Mouse (Mus musculus): ENCODE data around the gene Galnt2. TPM values are rescaled to one million over a fixed set of nuclear protein-coding genes. Genes with fewer than 3 reads are reported as not detected.

Galnt2 gene
- polyA plus RNA-seq, 1 experiment from 2014 or later, result 34.8 TPM

DNA sequence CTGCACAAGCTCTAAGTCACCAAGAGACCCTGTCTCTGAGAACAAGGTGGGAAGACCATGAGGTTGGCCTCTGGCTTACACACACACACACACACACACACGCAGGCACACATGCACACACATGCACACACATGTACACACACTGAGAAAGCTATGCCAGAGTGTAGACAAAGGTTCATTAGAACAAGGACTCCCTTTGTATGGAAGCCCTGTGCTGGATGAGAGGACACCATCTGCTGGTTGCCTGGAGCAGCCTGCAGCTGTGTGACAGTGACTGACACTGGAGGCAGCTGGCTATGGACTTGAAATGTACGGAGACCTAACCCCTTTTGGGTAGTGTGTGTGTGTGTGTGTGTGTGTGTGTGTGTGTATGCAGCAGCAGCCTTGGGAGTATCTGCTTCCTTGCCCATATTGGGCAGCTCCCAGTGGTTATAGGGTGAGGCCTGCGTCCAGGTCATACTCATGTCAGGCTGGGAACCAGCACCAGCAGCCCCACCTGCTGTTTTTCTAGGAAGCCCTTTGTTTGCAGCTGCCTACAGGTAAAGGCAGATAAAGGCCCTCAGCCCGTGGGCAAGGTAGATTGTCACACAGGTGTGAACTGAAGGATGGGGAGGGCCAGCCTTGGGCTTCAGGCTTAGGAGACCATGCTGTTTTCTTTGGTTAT lies 55.4 kb downstream of the Galnt2 start:
- Histone ChIP-seq H3K9me3 (no peaks in the 10 kb centered on the region), H3K4me3 (no peak overlapping the region), H3K36me3 (replicated peaks) (no peaks in the 10 kb centered on the region; the same call in 1 of the 2 replicates), H3K4me1 (peaks cover 68% of the 10 kb centered on the region), H3K27ac (replicated peaks) (peak overlapping the region; percentile 87), H3K27me3 (replicated peaks; ENCODE audit: low read depth, poor library complexity, severe bottlenecking) (no peaks in the 10 kb centered on the region)
- peak; percentile 58 for DNase-seq (ENCODE audit: low spot score)
- WGBS, result 54% methylated on average over 4 of the region's 4 CpGs

DNA sequence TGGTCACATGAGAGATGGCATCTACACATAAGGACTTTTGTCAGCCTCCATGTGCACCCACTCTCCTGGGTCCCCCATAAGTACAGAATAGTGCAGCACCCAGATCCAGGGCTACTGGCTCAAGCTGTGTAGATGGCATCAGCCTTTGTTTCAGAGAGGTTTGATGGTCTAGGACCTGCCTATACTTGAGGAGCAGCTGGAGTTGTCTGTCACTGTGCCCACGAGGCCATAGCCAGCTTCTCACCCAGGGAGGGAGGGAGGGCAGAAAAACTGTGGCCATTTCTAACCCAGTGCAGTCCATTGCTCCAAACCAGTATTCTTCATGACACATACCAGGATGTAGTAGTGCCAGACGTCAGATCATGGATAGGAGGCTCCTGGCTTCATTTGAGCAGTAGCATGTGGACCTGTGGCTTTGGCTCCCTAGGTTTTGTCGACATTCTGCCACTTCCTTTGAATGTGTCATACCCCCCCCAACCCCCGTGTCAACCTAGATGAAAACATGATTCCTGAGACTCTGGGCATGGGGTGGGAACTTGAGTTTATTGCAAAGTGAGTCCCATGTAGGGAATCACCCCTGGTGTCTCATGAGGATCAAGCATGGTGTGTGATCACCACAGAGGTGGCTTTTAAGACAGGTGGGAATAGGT lies 57.1 kb downstream of the Galnt2 start:
- Histone ChIP-seq H3K27me3 (replicated peaks; ENCODE audit: low read depth, poor library complexity, severe bottlenecking) (no peaks in the 10 kb centered on the region), H3K36me3 (replicated peaks) (no peaks in the 10 kb centered on the region; the same call in 1 of the 2 replicates), H3K4me3 (no peak overlapping the region), H3K9me3 (no peaks in the 10 kb centered on the region), H3K27ac (replicated peaks) (0 out of 2 replicates have a peak overlapping the region, but pooled peaks have one; percentile 24), H3K4me1 (peaks cover 58% of the 10 kb centered on the region)
- WGBS, result 84% methylated on average over 4 of the region's 4 CpGs
- DNase-seq (ENCODE audit: low spot score), result no peak

DNA sequence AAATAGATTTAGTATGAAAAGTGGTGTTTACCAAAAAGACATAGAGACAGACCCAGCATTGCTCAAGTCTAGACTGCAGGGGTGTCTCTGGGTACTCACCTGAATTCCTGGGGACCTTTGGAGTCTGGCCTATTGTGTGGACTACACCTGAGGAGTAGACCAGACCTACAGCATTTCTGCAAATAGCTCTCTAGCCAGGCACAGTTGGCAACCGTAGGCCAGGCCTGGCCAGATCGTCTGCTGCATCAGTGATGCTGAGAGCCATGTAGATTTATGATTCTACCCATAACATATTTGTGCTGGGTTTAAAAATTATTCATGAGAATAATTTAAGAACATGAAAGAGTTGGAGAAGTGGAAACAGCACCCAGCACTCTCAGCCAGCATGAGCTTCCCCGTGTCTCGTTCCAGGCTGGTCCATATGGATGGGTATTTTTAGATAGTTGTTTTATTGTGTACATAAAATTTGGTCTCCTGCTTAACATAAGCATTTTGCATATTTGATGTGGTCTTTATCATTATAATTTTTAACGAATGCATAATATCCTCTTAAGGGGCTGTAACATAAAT lies 58.4 kb downstream of the Galnt2 start:
- DNase-seq (ENCODE audit: low spot score), result no peak
- H3K36me3 ChIP-seq (replicated peaks), result no peaks in the 10 kb centered on the region; the same call in 1 of the 2 replicates
- H3K27me3 ChIP-seq (replicated peaks; ENCODE audit: low read depth, poor library complexity, severe bottlenecking), result no peaks in the 10 kb centered on the region
- no peak overlapping the region for H3K27ac ChIP-seq (replicated peaks)
- H3K9me3 ChIP-seq, result no peaks in the 10 kb centered on the region
- WGBS, result 95% methylated on average over 5 of the region's 5 CpGs
- H3K4me3 ChIP-seq, result no peak overlapping the region
- peaks cover 58% of the 10 kb centered on the region for H3K4me1 ChIP-seq

DNA sequence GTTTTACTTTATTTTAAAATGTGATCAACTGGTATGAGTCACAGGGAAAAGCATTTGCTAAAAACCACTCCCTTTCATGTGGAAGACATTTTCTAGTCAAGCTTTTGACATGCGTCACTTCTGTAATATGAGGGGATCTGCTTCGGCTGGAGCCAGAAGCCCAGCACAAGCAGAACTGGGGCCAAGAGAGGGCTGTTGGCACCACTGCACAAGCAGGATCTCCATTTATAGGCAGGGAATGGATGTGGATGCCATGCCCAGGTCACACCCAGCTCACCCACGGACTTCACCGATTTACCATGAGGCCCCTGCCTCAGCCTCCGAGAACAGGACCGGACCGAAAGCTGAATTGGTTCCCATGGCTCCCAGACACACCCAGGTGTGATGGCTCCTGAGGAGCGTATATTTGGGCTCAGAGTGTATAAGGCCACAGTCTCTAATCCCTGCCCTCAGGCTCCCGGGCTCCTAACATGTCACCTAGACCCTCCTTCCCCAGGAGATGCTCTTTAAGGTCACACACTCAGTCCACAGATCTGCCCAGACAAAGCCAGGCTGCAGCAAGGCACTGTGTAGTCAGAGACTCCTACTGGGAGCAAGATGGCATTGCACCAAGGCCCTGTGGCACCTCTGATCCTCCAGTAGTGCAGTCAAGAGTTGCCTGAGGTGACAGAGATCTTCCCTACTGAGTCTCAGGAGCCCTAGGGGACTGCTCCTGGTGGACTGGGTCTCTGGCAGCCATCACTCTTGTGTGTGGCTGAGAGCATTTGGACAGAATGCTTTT lies 59.9 kb downstream of the Galnt2 start:
- 89% methylated on average over 9 of the region's 9 CpGs for WGBS

DNA sequence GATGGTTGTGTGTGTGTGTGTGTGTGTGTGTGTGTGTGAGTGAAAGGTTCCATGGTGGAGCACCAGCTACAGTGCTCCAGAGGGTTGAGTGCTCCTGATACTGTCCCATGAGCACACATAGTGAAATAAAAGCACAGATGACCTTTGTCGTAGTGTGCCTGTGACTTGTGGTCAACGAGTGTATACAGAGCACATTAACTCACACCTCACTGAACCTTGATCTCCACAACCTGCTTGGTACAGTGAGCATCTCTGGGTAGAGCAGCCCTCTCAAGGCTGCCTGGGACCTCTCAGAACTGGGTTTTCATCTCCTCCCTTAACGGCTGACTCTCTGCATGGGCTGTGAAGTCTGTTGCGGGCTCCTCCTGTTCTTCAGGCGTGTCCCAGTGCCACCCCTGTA lies 60.5 kb downstream of the Galnt2 start:
- H3K4me1 ChIP-seq, result peaks cover 42% of the 10 kb centered on the region
- no peaks in the 10 kb centered on the region for H3K27me3 ChIP-seq (replicated peaks; ENCODE audit: low read depth, poor library complexity, severe bottlenecking)
- DNase-seq (ENCODE audit: low spot score), result no peak
- peaks cover 18% of the 10 kb centered on the region for H3K36me3 ChIP-seq (replicated peaks)
- WGBS, result 94% methylated on average over 5 of the region's 5 CpGs
- H3K27ac ChIP-seq (replicated peaks), result 0 out of 2 replicates have a peak overlapping the region, but pooled peaks have one; percentile 30
- no peak overlapping the region for H3K4me3 ChIP-seq
- no peaks in the 10 kb centered on the region for H3K9me3 ChIP-seq

More for the DNA sequence above, 59.9 kb downstream of the Galnt2 start:
- H3K27me3 ChIP-seq (replicated peaks; ENCODE audit: low read depth, poor library complexity, severe bottlenecking), result no peaks in the 10 kb centered on the region
- peak overlapping the region; percentile 30; the same call in 1 of the 2 replicates for H3K27ac ChIP-seq (replicated peaks)
- no peak for DNase-seq (ENCODE audit: low spot score)
- H3K4me1 ChIP-seq, result peaks cover 48% of the 10 kb centered on the region
- no peaks in the 10 kb centered on the region for H3K9me3 ChIP-seq
- no peak overlapping the region for H3K4me3 ChIP-seq
- H3K36me3 ChIP-seq (replicated peaks), result peaks cover 12% of the 10 kb centered on the region; the same call in 1 of the 2 replicates

- Histone ChIP-seq H3K9me3 (no peaks in the 10 kb centered on the region), H3K36me3 (replicated peaks) (peaks cover 27% of the 10 kb centered on the region), H3K4me1 (peaks cover 31% of the 10 kb centered on the region), H3K4me3 (no peak overlapping the region), H3K27me3 (replicated peaks; ENCODE audit: low read depth, poor library complexity, severe bottlenecking) (no peaks in the 10 kb centered on the region), H3K27ac (replicated peaks) (no peak overlapping the region; the same call in 1 of the 2 replicates)
- DNase-seq (ENCODE audit: low spot score), result no peak
- 91% methylated on average over 9 of the region's 9 CpGs for WGBS
Measured at GRCm38 (mm10) chr8:124292965-124293364, 61.8 kb downstream of the Galnt2 start.

GRCm38 (mm10) chr8:124294425-124294824 lies 63.2 kb downstream of the Galnt2 start:
- Histone ChIP-seq H3K27ac (replicated peaks) (0 out of 2 replicates have a peak overlapping the region, but pooled peaks have one; percentile 54), H3K4me3 (no peak overlapping the region), H3K27me3 (replicated peaks; ENCODE audit: low read depth, poor library complexity, severe bottlenecking) (no peaks in the 10 kb centered on the region), H3K36me3 (replicated peaks) (peaks cover 29% of the 10 kb centered on the region), H3K9me3 (no peaks in the 10 kb centered on the region), H3K4me1 (peaks cover 31% of the 10 kb centered on the region)
- WGBS, result 83% methylated on average over 6 of the region's 6 CpGs
- no peak for DNase-seq (ENCODE audit: low spot score)

- Histone ChIP-seq H3K4me3 (no peak overlapping the region), H3K27me3 (replicated peaks; ENCODE audit: low read depth, poor library complexity, severe bottlenecking) (no peaks in the 10 kb centered on the region), H3K9me3 (no peaks in the 10 kb centered on the region), H3K27ac (replicated peaks) (0 out of 2 replicates have a peak overlapping the region, but pooled peaks have one; percentile 54), H3K36me3 (replicated peaks) (peaks cover 29% of the 10 kb centered on the region), H3K4me1 (peaks cover 31% of the 10 kb centered on the region)
- 84% methylated on average over 10 of the region's 10 CpGs for WGBS
- no peak for DNase-seq (ENCODE audit: low spot score)
Measured at GRCm38 (mm10) chr8:124294900-124295299, 63.7 kb downstream of the Galnt2 start.

DNA sequence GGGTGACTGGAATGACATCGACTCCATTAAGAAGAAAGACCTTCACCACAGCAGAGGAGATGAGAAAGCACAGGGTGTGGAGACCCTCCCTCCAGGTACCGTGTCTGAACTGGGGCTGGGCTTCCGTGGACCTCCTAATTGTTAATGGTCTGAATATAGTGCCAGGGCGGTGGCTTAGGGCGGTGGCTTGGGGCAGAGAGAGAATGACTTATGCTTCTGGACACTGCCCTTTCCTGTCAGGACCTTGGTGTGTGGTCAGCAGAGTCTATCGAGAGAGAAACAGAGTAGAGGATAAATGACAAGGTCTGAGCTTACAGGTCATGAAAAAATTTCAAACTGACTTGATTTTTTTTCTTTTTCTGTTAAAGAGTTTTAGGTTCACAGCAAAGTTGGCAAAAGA lies 64.2 kb downstream of the Galnt2 start:
- H3K36me3 ChIP-seq (replicated peaks), result peaks cover 29% of the 10 kb centered on the region
- DNase-seq (ENCODE audit: low spot score), result no peak
- peaks cover 31% of the 10 kb centered on the region for H3K4me1 ChIP-seq
- no peaks in the 10 kb centered on the region for H3K27me3 ChIP-seq (replicated peaks; ENCODE audit: low read depth, poor library complexity, severe bottlenecking)
- H3K9me3 ChIP-seq, result no peaks in the 10 kb centered on the region
- 92% methylated on average over 6 of the region's 6 CpGs for WGBS
- H3K27ac ChIP-seq (replicated peaks), result no peak overlapping the region
- H3K4me3 ChIP-seq, result no peak overlapping the region

DNA sequence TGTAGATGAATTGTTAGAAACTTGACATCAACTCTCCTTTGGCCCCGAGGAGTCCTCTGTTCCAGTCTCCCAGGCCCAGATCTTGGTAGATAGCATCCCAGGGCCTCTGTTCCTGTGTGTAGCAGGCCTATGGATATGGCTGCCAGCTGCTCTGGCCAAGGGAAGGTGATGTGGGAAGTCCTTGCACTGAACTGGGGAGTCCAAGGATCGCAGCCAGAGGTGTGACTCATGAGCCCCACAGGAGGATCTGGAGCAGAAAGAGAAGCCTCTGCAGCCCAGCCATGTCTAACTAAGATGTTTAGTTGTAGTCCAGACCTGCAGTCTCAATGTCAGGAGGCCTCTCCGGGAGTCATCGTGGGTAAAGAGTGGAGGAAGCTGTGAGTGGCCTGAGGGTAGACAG lies 70.3 kb downstream of the Galnt2 start:
- Histone ChIP-seq H3K27me3 (replicated peaks; ENCODE audit: low read depth, poor library complexity, severe bottlenecking) (no peaks in the 10 kb centered on the region), H3K4me1 (peaks cover 13% of the 10 kb centered on the region), H3K36me3 (replicated peaks) (peaks cover 43% of the 10 kb centered on the region), H3K9me3 (no peaks in the 10 kb centered on the region), H3K4me3 (no peak overlapping the region), H3K27ac (replicated peaks) (no peak overlapping the region)
- no peak for DNase-seq (ENCODE audit: low spot score)
- WGBS, result 90% methylated on average over 4 of the region's 4 CpGs

GRCm38 (mm10) chr8:124301935-124302555 lies 70.9 kb downstream of the Galnt2 start:
- 86% methylated on average over 7 of the region's 7 CpGs for WGBS
- no peak for DNase-seq (ENCODE audit: low spot score)
- Histone ChIP-seq H3K27ac (replicated peaks) (no peak overlapping the region), H3K4me3 (no peak overlapping the region), H3K27me3 (replicated peaks; ENCODE audit: low read depth, poor library complexity, severe bottlenecking) (no peaks in the 10 kb centered on the region), H3K4me1 (peaks cover 18% of the 10 kb centered on the region), H3K36me3 (replicated peaks) (peaks cover 43% of the 10 kb centered on the region), H3K9me3 (no peaks in the 10 kb centered on the region)

Measured in embryonic facial prominence, embryonic 10.5 days (tissue).